Mouse (Mus musculus): Measurements from ENCODE around the gene Klhl2. TPM values are rescaled to one million over a fixed set of nuclear protein-coding genes. Genes with fewer than 3 reads are reported as not detected.

Klhl2 gene
- total and polyA plus RNA-seq, 3 experiments: 11.5 to 12.1 TPM; not detected in 1

- no peaks in the 10 kb centered on the region for H3K36me3 ChIP-seq (ENCODE audit: control insufficient read depth in 1 of 2, insufficient read depth in 2 of 2, low read length in 2 of 2)
- H3K27me3 ChIP-seq (ENCODE audit: control insufficient read depth in 1 of 2, insufficient read depth in 2 of 2, low read length in 2 of 2): no peaks in the 10 kb centered on the region
- DNase-seq (ENCODE audit: low read depth, low spot score): no peak
- H3K4me1 ChIP-seq (ENCODE audit: control insufficient read depth in 1 of 2, insufficient read depth in 2 of 2, low read length in 2 of 2): no peaks in the 10 kb centered on the region
- no peaks in the 10 kb centered on the region for H3K79me2 ChIP-seq (ENCODE audit: control insufficient read depth, insufficient read depth, low read length, poor library complexity)
- no peak overlapping the region for H3K4me3 ChIP-seq (ENCODE audit: control insufficient read depth in 1 of 2, insufficient read depth in 1 of 2, low read depth in 2 of 2, low read length in 2 of 2)
- H3K9me3 ChIP-seq (replicated peaks; ENCODE audit: insufficient read depth, low read length): no peaks in the 10 kb centered on the region
- TF ChIP-seq MAZ (IDR thresholded peaks at IDR 0.05; ENCODE audit: low read depth, low read length) (no peak), MYC (IDR thresholded peaks at IDR 0.05; ENCODE audit: low read depth, low read length) (no peak)
- H3K27ac ChIP-seq (ENCODE audit: control insufficient read depth, low read depth, low read length): no peak overlapping the region
- no peak overlapping the region for H3K9ac ChIP-seq (ENCODE audit: control insufficient read depth, low read depth, low read length, poor library complexity, severe bottlenecking)
Measured at GRCm38 (mm10) chr8:64798503-64798902, 51.3 kb downstream of the Klhl2 start.

GRCm38 (mm10) chr8:64797751-64798150 lies 52.1 kb downstream of the Klhl2 start:
- TF ChIP-seq TBP (IDR thresholded peaks at IDR 0.05; ENCODE audit: low read depth, low read length): no peak
- no peak for TF ChIP-seq USF1 (IDR thresholded peaks at IDR 0.05; ENCODE audit: low read depth, low read length)
- no peak for TF ChIP-seq ZC3H11A (IDR thresholded peaks at IDR 0.05; ENCODE audit: low read depth, low read length)
- TF ChIP-seq CHD1 (IDR thresholded peaks at IDR 0.05; ENCODE audit: low read depth, low read length): no peak
- no peak for TF ChIP-seq GATA1 (IDR thresholded peaks at IDR 0.05; ENCODE audit: low read depth, low read length)
- TF ChIP-seq MAX (IDR thresholded peaks at IDR 0.05; ENCODE audit: low read length): no peak
- TF ChIP-seq TCF12 (IDR thresholded peaks at IDR 0.05; ENCODE audit: low read depth, low read length): no peak
- TF ChIP-seq MYC (IDR thresholded peaks at IDR 0.05; ENCODE audit: low read depth, low read length): no peak
- no peak for TF ChIP-seq POLR2A (IDR thresholded peaks at IDR 0.05; ENCODE audit: control insufficient read depth in 1 of 2, insufficient read depth in 1 of 2, low read depth in 1 of 2, low read length in 2 of 2, poor library complexity in 1 of 2)
- TF ChIP-seq ZMIZ1 (IDR thresholded peaks at IDR 0.05; ENCODE audit: low read depth, low read length): no peak
- no peak for TF ChIP-seq HCFC1 (IDR thresholded peaks at IDR 0.05; ENCODE audit: low read depth, low read length)
- TF ChIP-seq ELF1 (IDR thresholded peaks at IDR 0.05; ENCODE audit: low read depth, low read length): no peak
- no peak for TF ChIP-seq SIN3A (IDR thresholded peaks at IDR 0.05; ENCODE audit: low read length)
- TF ChIP-seq MXI1 (IDR thresholded peaks at IDR 0.05; ENCODE audit: low read depth, low read length): no peak
- no peak for TF ChIP-seq KAT2A (conservative IDR thresholded peaks at IDR 0.05; ENCODE audit: low read depth, low read length)
- no peak for TF ChIP-seq GABPA (IDR thresholded peaks at IDR 0.05; ENCODE audit: low read depth, low read length)
- no peak for TF ChIP-seq ZNF384 (IDR thresholded peaks at IDR 0.05; ENCODE audit: low read depth, low read length)
- TF ChIP-seq JUND (IDR thresholded peaks at IDR 0.05; ENCODE audit: low read depth, low read length): no peak
- TF ChIP-seq MAZ (IDR thresholded peaks at IDR 0.05; ENCODE audit: low read depth, low read length): no peak
- TF ChIP-seq USF2 (IDR thresholded peaks at IDR 0.05; ENCODE audit: borderline replicate concordance in 1 of 2, insufficient read depth in 1 of 2, low read depth in 1 of 2, low read length in 2 of 2): no peak
- no peaks in the 10 kb centered on the region for H3K9me3 ChIP-seq (replicated peaks; ENCODE audit: insufficient read depth, low read length)
- no peak for DNase-seq (ENCODE audit: low read depth, low spot score)
- H3K27me3 ChIP-seq (ENCODE audit: control insufficient read depth in 1 of 2, insufficient read depth in 2 of 2, low read length in 2 of 2): no peaks in the 10 kb centered on the region
- no peaks in the 10 kb centered on the region for H3K36me3 ChIP-seq (ENCODE audit: control insufficient read depth in 1 of 2, insufficient read depth in 2 of 2, low read length in 2 of 2)
- H3K79me2 ChIP-seq (ENCODE audit: control insufficient read depth, insufficient read depth, low read length, poor library complexity): no peaks in the 10 kb centered on the region
- no peak overlapping the region for H3K4me3 ChIP-seq (ENCODE audit: control insufficient read depth in 1 of 2, insufficient read depth in 1 of 2, low read depth in 2 of 2, low read length in 2 of 2)
- no peak overlapping the region for H3K9ac ChIP-seq (ENCODE audit: control insufficient read depth, low read depth, low read length, poor library complexity, severe bottlenecking)
- no peaks in the 10 kb centered on the region for H3K4me1 ChIP-seq (ENCODE audit: control insufficient read depth in 1 of 2, insufficient read depth in 2 of 2, low read length in 2 of 2)
- H3K27ac ChIP-seq (ENCODE audit: control insufficient read depth, low read depth, low read length): no peak overlapping the region
